Comparison of ENCODE assay signal across 24 mouse cellular contexts in genomic region chr17:14343442-14343841, GRCm38 (mm10).
DNase-seq lines count a peak whose midpoint lies in the region; ATAC-seq lines count a peak whose summit lies in the region.
"Had no signal": no experiment of that assay in that cellular context is flagged by ENCODE, and none has a peak within 500 bp of the region (broad histone marks: within the 10 kb centered on the region; RNA-seq: fewer than 3 reads in every experiment).

No protein-coding gene starts in this region.

- H3K4me1 ChIP-seq in heart, embryonic 10.5 days, result peaks cover 7% of the 10 kb centered on the region; the same call in 1 of the 2 replicates
- H3K4me1 ChIP-seq in midbrain, embryonic 11.5 days (ENCODE audit: control insufficient read depth, insufficient read depth, low read length), result 0 out of 2 replicates have a peak, but pooled peaks cover 2% of the 10 kb centered on the region
- H3K4me1 ChIP-seq in midbrain, embryonic 15.5 days, result no peaks in the 10 kb centered on the region
- H3K4me1 ChIP-seq: forebrain, embryonic 13.5 days; forebrain, embryonic 15.5 days had no signal

- 78% methylated on average over 12 of the region's 12 CpGs for WGBS in heart, embryonic 10.5 days
- WGBS in midbrain, embryonic 11.5 days, result 90% methylated on average over 12 of the region's 12 CpGs
- WGBS in midbrain, embryonic 15.5 days, result 94% methylated on average over 12 of the region's 12 CpGs

- DNase-seq in frontal cortex, postnatal 36 days (ENCODE audit: low spot score in 2 of 2), result no peak
- DNase-seq in heart, embryonic 10.5 days (ENCODE audit: low spot score), result peak; percentile 73
- no peak for DNase-seq in heart, adult 18-20 months
- DNase-seq in midbrain, embryonic 11.5 days (ENCODE audit: low spot score, missing footprints), result peak; percentile 45
- DNase-seq: adrenal gland, adult 8-10 months; adrenal gland, postnatal 14 days; adrenal gland, postnatal 36 days; B cell, adult 2 months; cerebellum, adult 11 months; cerebellum, adult 18-20 months; cerebellum, adult 8-10 months; cerebellum, adult 9-11 months; cerebellum, postnatal 25 days; forebrain, postnatal 0 days had no signal

- H3K27me3 ChIP-seq in heart, embryonic 10.5 days (ENCODE audit: insufficient read depth, poor library complexity, severe bottlenecking), result peaks cover 86% of the 10 kb centered on the region
- no peaks in the 10 kb centered on the region for H3K27me3 ChIP-seq in midbrain, embryonic 11.5 days (ENCODE audit: control insufficient read depth, insufficient read depth, low read length)
- H3K27me3 ChIP-seq in midbrain, embryonic 15.5 days (replicated peaks), result no peaks in the 10 kb centered on the region
- H3K27me3 ChIP-seq: forebrain, embryonic 13.5 days; forebrain, embryonic 15.5 days; Patski had no signal

- ATAC-seq in frontal cortex, adult (ENCODE audit: low TSS enrichment), result peak; percentile 52; the same call in 1 of the 2 replicates
- no peak for ATAC-seq in midbrain, embryonic 11.5 days (ENCODE audit: low FRiP score)
- ATAC-seq in midbrain, embryonic 15.5 days (replicated peaks), result no peak
- ATAC-seq: activated CD4-positive, CD25-positive, alpha-beta regulatory T cell, adult 4 months; CD4-positive, CD25-positive, alpha-beta regulatory T cell, adult 4 months; forebrain, embryonic 13.5 days; forebrain, embryonic 15.5 days; forebrain, postnatal 0 days; Patski had no signal

- H3K27ac ChIP-seq in heart, embryonic 10.5 days, result no peak overlapping the region
- no peak overlapping the region for H3K27ac ChIP-seq in midbrain, embryonic 11.5 days (ENCODE audit: low read depth, low read length)
- H3K27ac ChIP-seq in midbrain, embryonic 15.5 days, result no peak overlapping the region
- H3K27ac ChIP-seq: embryonic facial prominence, embryonic 10.5 days; embryonic facial prominence, embryonic 12.5 days; forebrain, embryonic 13.5 days; forebrain, embryonic 15.5 days had no signal

- H3K4me2 ChIP-seq in midbrain, embryonic 11.5 days, result no peak overlapping the region
- H3K4me2 ChIP-seq in midbrain, embryonic 15.5 days, result no peak overlapping the region
- H3K4me2 ChIP-seq: embryonic facial prominence, embryonic 12.5 days; forebrain, embryonic 13.5 days; forebrain, embryonic 15.5 days had no signal

- no peaks in the 10 kb centered on the region for H3K36me3 ChIP-seq in heart, embryonic 10.5 days
- no peaks in the 10 kb centered on the region for H3K36me3 ChIP-seq in midbrain, embryonic 11.5 days (ENCODE audit: control insufficient read depth, insufficient read depth, low read length)
- no peaks in the 10 kb centered on the region for H3K36me3 ChIP-seq in midbrain, embryonic 15.5 days (replicated peaks)
- H3K36me3 ChIP-seq: embryonic facial prominence, embryonic 10.5 days; embryonic facial prominence, embryonic 12.5 days; forebrain, embryonic 15.5 days; G1E had no signal

- H3K9me3 ChIP-seq in heart, embryonic 10.5 days, result no peaks in the 10 kb centered on the region
- no peaks in the 10 kb centered on the region for H3K9me3 ChIP-seq in midbrain, embryonic 11.5 days (ENCODE audit: control insufficient read depth, low read length)
- H3K9me3 ChIP-seq in midbrain, embryonic 15.5 days, result no peaks in the 10 kb centered on the region
- H3K9me3 ChIP-seq: embryonic facial prominence, embryonic 10.5 days; embryonic facial prominence, embryonic 12.5 days; forebrain, embryonic 13.5 days; forebrain, embryonic 15.5 days had no signal

- H3K4me3 ChIP-seq in heart, embryonic 10.5 days, result no peak overlapping the region
- H3K4me3 ChIP-seq in midbrain, embryonic 11.5 days (ENCODE audit: low read depth, low read length), result no peak overlapping the region
- H3K4me3 ChIP-seq in midbrain, embryonic 15.5 days, result no peak overlapping the region
- H3K4me3 ChIP-seq: embryonic facial prominence, embryonic 10.5 days; embryonic facial prominence, embryonic 12.5 days; forebrain, embryonic 13.5 days; forebrain, embryonic 15.5 days had no signal

- no peak overlapping the region for H3K9ac ChIP-seq in midbrain, embryonic 11.5 days (ENCODE audit: low read length)
- no peak overlapping the region for H3K9ac ChIP-seq in midbrain, embryonic 15.5 days
- H3K9ac ChIP-seq: embryonic facial prominence, embryonic 12.5 days; forebrain, embryonic 13.5 days; forebrain, embryonic 15.5 days; forebrain, postnatal 0 days had no signal

Comparison
In these comparisons a context has a peak if more than half of its experiments do, and no peak if none do; other contexts are left out.
1. DNase-seq: peak in heart, embryonic 10.5 days (single experiment) and midbrain, embryonic 11.5 days (single experiment); none in frontal cortex, postnatal 36 days (0 of 2) and heart, adult 18-20 months (0 of 2).